Mouse (Mus musculus) c-Kit-positive CD71-positive TER-119-positive erythroid progenitor cells, embryonic 14.5 days (primary cell): Measurements from ENCODE around the gene Slc25a44.
A peak's percentile ranks its signal among the peaks of the same experiment; 100 is the strongest.
"Not testable (repeated sequence)": the region's sequence is repeated elsewhere in the genome, so short reads cannot be mapped to it uniquely, and the experiment has no call there.

Experiments used
- DNase-seq: peaks from one replicate; pipeline ENCODE4 v3.0.0-alpha.2; 2013; ENCODE audit warnings: low spot score

Slc25a44 gene

DNA sequence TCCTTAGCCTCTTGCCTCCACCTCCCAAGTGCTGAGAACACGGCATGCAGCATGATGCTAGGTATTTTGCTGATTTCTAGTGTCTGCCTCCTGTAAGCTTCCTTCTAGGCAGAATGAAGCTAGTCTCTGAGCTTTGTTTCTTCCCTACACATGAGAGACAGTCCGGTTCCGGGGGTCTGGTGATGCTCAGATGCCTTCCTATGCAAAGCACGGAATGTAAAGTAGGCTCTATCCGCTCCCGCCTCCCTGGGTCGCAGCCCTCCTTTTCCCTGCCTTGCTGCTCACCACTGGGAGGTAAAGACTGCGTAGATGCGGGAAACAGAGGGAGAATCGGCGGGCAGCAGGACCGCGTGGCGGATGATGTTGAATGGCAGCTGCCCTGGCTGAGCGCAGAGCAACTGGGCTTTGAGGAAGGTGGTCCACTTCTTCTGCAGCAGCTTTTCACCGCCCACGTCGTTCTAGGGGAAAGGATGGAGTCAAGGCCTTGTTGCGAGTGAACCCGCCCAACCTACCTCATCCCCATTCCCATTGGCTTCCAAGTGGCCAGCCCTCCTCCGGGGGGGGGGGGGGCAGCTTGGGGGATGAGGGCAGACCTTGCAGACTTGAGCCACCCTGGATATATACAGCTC lies 24.6 kb upstream of the Slc25a44 start:
- DNase-seq, result no peak

DNA sequence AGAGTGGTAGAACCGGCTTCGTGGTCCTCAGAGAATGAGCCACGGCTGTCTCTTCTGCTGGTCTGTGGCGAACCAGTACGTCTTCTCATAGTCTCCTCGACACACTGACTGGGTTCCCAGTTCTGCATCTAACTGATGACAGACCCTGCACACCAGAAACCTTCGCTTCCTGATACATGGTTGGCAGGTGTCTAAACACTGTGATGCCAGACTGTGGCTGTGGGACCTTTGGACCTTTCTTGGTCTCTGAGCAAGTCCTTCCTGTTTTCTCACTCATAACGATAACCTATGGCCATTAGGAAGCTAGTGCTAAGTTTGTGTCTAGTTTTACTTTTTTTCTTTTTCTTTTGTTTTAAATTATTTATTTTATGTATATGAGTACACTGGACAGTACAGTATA lies 23.5 kb upstream of the Slc25a44 start:
- no peak for DNase-seq

DNA sequence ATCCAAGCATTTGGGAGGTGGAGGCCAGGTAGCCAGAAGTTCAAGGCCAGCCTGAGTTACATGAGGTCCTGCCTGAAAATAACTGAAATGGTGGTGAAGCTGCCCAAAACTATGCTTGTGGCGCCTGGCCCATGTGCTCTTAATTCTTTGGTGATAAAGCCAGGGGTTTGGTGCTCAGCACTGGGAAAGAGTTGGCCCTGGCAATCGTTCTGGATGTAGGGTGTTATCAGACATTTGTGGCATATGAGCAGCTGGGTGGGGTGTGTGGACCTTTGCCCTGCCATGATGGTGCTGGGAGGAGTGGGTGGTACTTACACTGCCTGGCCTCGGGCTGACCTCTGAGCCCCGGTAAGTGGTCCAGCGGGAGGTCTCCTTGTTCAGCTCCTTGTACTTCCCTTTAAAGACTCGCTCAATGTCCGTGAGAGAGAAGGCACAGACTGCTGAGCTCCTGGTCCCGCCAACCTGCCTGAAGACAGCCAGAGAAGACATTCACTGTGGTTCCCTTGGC lies 22.8 kb upstream of the Slc25a44 start:
- no peak for DNase-seq

DNA sequence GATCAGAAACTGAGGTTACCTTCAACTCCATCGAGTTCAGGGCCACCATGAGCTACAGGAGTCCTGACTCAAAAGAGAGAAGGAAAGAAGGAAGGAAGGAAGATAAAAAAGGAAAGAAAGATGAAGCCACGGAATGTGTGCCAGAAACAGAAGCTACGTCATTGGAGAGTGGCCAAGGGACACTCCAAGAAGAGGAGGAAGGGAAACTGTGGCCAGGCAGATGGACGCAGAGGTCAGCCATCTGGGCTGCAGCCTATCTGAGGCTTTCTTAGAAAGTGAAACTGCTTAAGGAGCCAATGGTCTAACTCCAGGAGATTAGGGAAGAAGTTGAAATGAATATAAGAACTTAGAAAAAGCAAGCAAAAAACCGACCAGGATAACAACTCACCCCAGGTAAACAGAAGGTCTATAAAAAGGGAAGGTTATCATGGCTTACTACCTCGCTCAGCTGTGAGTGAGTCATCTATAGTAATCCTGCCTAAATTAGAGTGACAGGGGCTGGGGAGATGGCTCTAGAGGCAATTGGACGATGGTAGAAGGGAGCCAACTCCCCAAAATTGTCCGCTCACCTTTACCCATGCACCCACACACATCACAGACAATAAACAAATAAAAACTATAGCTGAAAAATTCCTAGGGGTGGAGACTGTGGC lies 21.7 kb upstream of the Slc25a44 start:
- DNase-seq, result no peak

DNA sequence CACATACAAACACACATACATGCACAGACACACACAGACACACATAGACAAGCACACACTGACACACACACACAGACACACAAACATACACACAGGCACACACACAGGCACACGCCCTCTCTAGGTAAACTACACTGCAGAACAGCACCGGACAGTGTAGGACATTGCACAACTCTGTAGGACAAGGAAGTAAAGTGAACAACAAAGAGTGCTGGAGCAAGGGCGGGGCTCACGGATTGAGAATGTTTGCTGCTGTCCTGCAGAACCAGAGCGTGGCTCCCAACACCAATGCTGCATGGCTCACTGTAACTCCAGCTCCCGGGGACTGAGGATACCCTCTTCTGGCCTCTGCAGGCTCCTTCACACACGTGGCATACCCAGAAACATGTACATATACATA lies 17.9 kb upstream of the Slc25a44 start:
- DNase-seq, result no peak

DNA sequence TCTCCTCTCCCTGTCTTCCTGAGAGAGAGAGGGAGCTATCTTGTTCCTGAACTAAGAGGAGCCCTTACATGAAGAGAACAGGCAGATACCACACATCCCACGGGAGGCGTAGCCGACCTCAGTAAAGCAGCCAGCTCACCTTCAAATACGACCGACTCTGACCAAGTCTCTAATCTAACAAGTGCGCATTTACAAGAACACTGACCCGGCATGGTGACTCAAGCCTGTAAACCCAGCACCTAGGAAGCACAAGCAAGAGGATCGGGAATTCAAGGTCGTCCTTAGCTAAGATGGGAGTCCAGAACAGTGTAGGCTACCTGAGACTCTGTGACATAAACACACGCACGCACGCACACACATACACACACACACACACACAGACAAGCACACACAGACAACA lies 17.5 kb upstream of the Slc25a44 start:
- no peak for DNase-seq

DNA sequence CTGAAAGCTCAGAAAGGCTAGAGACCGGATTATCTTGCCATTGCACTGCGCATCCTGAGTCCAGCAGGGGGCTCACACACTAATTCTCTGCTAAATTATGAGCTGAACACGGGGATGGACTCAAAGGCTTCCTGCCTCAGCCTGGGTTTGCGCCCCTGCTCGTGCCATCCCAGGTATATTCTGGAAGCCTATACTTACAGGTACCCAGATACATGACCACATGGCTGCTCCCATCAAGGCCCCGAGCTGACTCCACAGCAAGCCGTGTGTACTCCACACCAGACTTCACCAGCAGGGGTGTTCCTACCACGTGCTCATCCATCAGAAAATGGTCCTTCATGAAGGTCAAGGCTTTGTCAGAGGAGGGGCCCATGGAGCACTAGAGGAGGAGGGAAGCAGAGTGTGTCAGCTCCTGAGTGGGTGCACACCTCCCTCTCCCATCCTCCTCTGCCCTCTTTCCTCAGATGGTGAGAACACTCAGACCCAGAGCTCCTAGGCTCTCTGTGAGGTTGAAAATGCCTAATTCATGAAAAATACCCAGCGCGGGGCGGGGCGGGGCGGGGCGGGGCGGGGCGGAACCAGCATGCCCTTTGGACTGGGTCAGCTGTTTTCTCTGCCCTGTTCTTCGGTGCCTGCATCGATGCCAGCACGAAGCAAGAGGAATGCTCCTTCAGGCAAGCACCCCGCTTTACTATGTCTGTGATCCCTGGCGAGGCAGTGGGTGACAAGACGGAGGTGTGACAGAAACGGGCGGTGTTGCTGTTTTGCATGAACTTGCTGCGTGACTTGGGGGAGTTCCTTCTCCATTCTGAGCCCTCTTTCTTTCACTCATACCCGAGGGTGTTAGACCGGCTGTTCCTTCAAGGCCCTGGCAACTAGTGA lies 15.8 kb upstream of the Slc25a44 start:
- DNase-seq, result peak; percentile 20

DNA sequence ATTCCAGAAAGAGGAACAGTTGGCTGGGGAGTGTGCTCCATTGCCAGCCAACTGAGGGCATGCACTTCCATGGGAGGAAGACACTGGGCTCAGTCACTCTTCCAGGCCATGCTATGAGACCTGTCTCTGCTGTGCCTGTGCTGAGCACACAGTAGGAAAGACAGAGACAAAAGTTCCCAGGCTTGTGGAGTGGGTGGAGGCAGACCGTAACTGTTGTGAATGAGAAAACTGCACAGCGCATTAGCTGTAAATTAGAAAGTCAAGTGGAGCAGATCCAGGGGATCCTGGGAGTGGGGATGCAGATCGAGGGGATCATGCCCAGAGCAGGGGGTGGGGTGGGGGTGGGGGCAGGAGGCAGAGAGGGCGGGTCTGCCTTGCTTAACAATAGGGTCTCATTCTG lies 14.6 kb upstream of the Slc25a44 start:
- DNase-seq, result no peak

DNA sequence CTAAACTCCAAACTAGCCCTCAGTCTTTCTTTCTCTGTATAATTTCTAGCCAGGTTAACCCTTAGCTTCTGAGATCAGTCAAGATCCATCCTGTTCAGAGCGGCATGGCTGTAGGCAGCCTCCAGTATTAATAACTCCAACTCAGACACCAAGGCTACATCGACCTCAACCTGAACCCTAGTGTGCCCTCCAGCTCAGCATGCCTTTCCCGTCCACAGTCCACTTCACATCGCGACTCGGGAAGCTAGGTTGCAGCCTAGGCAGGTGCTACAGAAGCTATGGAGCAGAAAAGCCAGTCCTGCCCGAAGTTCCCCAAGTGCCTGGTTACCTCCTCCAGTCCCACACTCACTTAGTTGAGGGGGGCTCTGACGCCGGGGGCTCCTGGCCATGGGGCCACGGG lies 12.5 kb upstream of the Slc25a44 start:
- DNase-seq, result no peak

DNA sequence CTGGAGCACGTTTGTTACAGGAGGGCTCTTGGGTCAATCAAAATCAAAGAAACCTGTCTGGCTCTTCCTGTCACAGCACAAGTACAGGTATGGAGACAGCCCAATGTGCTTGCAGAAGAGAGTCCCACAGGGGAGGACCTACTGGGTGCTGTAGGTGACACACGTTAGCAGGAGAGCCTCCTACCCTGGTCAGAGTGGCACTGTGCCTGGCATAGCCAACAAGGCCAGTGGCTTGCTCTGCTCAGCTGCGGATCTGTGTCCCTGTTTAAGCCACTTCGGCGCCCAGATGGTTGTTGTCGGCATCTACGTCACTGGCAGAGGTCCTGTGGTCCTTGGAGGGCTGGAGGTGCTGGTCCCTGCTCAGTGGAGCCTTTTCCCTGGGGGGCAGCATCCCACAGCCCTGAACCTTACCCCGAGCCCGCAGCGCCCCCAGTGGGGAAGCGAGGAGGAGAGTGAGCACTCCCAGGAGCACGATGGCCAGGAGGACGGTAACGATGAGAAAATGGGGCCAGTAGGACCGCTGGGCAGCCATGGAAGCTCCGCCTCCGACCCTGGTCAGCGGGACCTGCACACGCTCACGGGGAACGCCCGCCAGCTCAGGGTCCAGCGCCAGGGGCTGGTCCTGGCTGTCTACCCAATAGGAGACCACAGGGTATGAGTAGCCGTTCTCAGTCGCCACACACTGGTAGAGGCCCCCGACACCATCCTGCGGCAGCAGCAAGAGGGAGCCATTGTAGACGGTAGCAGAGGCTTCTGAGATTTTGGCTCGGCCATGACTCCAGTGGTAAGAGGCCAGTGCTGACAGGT lies 11.7 kb upstream of the Slc25a44 start:
- DNase-seq, result no peak

DNA sequence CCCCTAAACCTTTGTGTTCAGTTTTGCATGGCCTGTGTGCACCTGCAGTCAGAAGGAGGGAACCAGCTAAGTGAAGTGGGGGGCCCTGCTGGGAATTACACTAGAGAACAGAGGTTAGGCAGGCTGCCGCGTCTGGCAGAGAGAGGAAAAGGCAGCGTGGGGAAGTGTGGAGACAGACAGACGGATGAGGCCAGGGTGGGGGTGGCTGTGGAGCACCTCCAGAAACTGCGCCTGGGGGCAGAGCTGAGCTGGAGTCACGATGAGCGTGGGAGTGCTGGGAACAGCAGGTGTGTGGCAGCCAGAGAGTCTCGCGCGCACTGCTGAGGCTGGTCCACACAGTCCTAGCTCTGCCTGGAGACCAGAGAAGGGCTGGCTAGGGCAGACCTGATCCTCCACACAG lies 10.6 kb upstream of the Slc25a44 start:
- no peak for DNase-seq

DNA sequence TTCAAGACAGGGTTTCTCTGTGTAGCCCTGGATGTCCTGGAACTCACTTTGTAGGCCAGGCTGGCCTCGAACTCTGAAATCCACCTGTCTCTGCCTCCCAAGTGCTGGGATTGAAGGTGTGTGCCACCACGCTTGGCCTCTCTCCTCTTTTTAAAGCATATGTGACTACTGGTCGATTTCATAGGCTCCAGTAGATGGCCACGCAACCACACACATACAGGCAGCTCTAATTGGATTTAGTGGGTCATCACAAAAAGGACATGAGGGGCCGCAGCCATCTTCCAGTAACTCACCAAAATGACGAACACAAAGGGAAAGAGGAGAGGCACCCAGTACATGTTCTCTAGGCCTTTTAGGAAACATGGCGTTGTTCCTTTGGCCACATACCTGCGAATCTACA lies 3.7 kb upstream of the Slc25a44 start:
- not testable (repeated sequence) for DNase-seq

DNA sequence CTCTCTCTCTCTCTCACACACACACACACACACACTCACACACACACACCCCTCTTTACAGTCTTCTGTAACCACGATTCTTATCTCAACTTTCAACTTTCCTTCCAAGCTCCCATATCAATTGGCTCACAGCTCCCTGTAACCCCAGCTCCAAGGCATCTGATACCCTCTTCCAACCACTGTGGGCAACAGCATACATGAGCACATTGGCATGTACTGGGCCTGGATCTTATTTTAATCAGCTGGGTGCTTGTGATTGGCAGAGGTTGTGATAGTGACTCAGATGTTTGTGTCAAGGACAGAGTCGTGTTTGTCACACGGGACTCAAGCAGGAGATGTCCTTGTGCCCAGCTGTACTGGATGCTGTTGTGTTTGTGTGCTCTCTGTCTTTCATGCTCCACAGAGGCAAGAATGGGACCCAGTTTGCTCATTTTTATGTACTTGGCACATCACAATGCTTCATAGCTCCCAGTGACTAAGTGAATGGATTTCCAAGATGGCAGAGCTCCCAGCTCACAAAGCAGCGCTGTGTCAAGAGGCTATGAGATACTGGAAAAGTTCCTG lies 2.5 kb upstream of the Slc25a44 start:
- no peak for DNase-seq

DNA sequence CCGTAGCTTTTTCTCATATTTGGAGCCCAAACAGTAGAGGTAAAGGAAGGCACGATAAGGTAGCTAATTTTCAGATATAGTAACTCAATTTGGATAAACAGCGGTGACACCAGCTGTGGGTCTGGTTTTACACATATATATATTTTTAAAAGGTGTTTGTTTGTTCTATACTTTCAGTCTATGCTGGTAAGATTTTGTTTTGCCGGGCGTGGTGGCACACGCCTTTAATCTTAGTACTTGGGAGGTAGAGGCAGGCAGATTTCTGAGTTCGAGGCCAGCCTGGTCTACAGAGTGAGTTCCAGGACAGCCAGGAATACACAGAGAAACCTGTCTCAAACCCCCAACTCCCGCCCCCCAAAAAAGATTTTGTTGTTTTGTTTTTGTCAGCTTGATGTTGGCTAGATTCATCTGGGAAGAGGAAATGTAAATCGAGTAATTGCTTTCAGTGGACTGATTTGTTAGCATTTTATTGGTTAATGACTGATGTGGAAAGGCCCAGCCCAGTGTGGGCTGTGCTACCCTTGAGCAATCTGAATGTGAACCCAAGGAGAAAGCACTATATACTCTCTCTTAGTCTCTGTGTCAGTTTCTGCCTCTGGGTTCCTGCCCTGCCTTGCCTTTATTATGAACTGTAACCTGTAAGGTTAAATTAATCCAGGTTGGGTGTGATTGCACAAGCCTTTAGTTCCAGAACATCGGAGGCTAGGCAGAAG lies 925 bp upstream of the Slc25a44 start:
- no peak for DNase-seq

DNA sequence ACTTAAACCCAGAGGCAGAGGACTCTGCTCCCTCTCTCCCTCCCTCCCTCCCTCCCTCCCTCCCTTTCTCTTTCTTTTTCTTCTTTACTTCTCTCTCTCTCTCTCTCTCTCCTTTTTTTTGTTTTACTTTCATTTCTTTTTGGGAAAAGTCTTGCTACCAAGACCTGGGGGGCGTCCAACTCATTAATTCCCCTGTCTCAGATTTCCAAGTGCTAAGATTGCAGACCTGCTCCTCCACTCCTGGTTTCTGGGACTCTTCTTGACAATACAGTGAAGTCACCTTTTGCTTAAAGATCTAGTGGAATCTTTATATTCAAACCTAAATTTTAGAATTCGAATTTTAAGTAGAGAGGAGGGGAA lies 371 bp upstream of the Slc25a44 start:
- DNase-seq, result no peak

DNA sequence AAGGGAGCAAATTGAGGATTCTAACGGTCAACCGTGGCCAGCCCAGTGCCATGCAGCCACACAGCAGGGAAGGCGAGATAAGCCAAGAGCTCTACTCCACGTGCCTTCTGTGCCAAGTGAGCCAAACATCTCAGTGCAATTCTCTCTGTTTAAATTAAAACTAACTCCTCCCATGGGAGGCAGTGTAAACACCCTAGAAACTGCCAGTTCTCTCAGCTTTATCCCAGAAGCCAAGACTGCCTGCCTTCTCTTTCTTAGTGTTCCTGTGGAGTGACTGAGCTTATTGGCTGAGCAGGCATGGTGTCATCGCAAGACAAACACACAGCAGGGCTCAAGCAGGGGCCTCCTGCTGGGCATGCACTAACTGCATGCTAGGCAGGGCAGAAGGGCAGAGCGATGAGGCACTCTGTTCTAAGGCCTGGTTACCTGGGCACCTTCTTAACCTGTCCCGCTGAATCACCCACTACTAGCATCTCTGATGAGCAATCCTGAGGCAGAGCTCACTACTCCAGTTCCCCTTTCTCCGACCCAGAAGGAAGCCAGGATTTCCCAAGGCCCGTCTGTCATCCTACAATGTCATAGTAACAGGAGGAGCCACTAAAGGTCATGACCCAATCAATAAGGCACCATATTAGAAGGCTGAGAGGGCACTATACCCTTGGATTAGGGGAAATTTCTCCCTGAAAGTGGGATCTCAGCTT lies 2.8 kb downstream of the Slc25a44 start:
- no peak for DNase-seq

DNA sequence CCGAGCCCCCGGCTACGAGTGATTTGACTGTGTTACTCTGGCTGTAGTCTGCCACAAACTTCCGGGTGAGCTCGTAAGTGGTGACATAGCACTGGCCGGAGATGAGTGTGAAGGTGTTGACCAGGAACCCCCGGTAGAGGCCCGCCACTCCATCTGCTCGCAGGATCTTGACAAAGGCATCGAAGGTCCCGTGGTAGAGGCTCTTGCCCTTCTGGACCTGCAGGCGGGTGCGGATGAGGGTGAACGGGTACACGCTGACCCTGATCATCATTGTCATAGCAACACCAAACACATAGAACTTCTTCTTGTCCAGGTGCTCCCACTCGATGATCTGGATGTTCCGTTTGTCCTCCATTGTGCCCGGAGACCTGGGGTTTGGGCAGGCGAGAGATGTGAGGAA lies 4.2 kb downstream of the Slc25a44 start:
- DNase-seq, result no peak

DNA sequence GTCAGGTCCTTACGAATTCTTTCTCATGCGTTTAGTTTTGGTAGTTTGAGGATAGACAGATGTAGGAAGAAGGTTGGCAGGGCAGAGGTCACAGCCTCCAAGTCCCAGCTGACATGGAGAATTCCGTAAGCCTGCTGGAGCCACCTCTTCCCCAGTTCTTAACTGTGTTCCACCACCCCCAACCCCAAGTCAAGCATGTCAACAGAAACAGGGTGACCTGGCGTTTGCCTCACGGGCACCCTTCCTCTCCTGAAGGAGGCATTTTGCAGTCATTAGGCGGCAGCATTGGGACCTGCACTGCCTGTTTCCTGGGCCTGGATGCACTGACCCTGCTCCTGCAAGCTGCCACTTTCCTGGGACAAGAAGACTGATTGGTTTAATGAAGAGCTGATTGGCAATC lies 6.9 kb downstream of the Slc25a44 start:
- DNase-seq, result no peak

DNA sequence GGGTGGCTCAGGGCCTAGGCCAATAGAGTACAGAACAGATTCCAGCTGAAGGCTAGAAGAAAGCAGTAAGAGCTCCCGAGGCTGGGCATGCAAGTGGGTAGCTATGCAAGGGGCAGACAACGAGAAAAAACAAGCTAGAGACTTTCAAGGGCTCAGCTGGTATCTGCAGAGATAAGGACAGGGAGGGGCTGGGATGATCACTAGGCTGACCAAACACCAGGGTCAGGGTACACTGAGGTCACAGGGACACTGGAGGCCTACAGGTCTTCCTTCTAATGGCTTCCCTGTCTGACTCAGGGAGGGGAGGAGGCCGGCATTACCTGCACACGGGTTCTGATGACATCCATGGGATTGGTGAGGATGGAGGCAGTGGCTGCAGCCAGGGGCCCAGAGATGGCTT lies 9.3 kb downstream of the Slc25a44 start:
- no peak for DNase-seq

DNA sequence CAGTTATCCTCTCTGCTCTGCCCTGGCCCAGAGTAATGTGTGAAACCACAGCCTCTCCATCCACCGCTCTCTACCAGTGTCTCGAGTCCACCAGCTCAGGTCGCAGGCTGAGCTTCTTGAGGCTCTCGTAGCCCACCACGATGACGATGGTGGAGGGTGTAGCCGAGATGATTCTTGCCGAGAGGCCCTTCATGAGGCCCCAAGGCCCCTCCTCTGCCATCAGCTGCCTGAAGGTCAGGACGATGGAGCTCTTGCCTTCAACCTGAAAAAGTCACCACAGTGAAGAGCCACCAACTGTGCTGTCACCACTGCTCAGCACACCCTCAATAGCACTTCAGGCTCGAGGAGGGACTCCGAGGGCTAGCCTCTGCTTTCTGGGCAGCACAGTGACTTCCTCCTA lies 12.3 kb downstream of the Slc25a44 start:
- no peak for DNase-seq

DNA sequence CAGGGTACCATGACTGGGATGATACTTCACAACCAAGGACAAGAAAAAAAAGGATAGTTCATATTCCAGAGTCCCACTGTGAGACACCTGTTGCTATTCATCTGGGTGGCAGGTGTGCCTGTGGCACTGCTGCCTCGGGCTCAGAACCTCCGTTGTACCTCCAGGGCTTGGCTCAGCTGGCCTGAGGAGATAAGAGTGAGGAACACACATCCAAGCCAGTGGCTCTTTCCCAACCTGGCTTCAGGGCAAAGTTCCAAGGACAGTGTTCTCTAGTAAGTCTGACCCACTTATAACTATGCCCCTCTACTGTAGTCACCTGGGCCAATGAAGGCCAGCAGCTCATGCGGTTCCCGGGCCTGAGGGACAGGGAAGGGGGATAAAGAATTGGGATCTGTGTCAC lies 13.3 kb downstream of the Slc25a44 start:
- peak; percentile 62 for DNase-seq
